Mouse (Mus musculus) cortical plate, adult 2 months (tissue): ENCODE measurements at regions not wholly inside any gene's neighbourhood (a gene's known extent, or its start where the extent isn't known, plus 50 kb on each side); places are given as distances from the start of the nearest gene placed in this dataset.

Source experiments
- H3K27ac ChIP-seq: fragments of 200-500 bp; 2 replicates; pipeline ENCODE4 v1.5.1; 2012; ENCODE audit warnings: low read length, control low read depth, inconsistent platforms; ENCODE audit not compliant: insufficient read depth
- H3K4me1 ChIP-seq: fragments of 200-500 bp; 2 replicates; pipeline ENCODE4 v1.6.1; 2011; ENCODE audit warnings: low read length; ENCODE audit not compliant: control insufficient read depth, insufficient read depth
- H3K4me3 ChIP-seq: fragments of 200-500 bp; 2 replicates; pipeline ENCODE4 v1.5.1; 2011; ENCODE audit warnings: mild to moderate bottlenecking, low read length, control low read depth; ENCODE audit not compliant: insufficient read depth
- CTCF ChIP-seq: fragments of 200-500 bp; IDR thresholded peaks from 2 replicates; pipeline ENCODE4 v1.5.1; 2011; ENCODE audit warnings: mild to moderate bottlenecking, control low read depth, low read length; ENCODE audit not compliant: insufficient read depth; ENCODE audit errors: extremely low read depth
- POLR2A ChIP-seq: fragments of 200-500 bp; IDR thresholded peaks from 2 replicates; pipeline ENCODE4 v1.6.1; 2011; ENCODE audit warnings: mild to moderate bottlenecking, low read length, control low read depth; ENCODE audit not compliant: insufficient read depth; ENCODE audit errors: extremely low read depth

DNA sequence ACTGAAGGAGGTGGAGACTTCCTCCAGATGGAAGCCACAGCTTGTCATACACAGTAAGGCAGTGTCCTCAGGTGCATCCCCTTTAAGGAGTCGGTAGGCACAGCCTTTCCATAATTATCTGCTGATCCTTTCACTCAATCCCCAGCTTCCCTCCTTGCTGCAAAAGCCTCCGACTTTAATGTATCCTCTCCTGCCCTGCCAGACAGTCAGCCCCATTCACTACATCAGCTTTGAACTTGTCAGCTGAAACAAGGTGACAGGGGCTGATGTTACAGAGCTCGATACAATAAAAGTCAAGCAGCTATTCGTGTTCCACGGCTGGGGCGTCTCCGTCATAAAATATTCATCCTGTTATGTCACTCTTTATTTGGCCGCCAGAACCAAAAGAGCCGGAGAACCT is 402.8 kb downstream of the Cbln4 start:
- no peak for TF ChIP-seq POLR2A
- no peak for TF ChIP-seq CTCF
- Histone ChIP-seq H3K4me1 (no peaks in the 10 kb centered on the region), H3K4me3 (no peak overlapping the region), H3K27ac (no peak overlapping the region)

DNA sequence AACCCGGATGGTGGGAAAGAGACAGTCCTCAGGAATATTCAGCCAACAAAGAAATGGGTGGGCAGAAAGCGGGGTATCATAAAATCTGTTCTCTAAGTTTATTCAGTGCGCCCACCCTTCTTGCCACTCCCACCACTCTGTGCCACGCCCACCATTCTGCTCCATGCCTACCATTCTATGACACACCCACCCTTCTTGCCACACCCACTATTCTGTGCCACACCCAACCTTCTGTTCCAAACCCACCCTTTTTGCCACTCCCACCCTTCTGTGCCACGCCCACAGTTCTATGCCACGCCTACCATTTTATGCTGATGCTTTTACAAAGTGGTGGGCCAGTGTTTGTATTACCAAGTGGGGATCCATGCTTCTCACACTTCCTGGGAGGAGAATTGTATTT is 404.3 kb downstream of the Cbln4 start:
- Histone ChIP-seq H3K4me3 (no peak overlapping the region), H3K4me1 (no peaks in the 10 kb centered on the region), H3K27ac (no peak overlapping the region)
- TF ChIP-seq CTCF (no peak), POLR2A (no peak)

- Histone ChIP-seq H3K4me3 (no peak overlapping the region), H3K4me1 (no peaks in the 10 kb centered on the region), H3K27ac (no peak overlapping the region)
- TF ChIP-seq POLR2A (no peak), CTCF (no peak)
These were observed 406.4 kb downstream of the Cbln4 start for GRCm38 (mm10) chr2:171636837-171637236.

DNA sequence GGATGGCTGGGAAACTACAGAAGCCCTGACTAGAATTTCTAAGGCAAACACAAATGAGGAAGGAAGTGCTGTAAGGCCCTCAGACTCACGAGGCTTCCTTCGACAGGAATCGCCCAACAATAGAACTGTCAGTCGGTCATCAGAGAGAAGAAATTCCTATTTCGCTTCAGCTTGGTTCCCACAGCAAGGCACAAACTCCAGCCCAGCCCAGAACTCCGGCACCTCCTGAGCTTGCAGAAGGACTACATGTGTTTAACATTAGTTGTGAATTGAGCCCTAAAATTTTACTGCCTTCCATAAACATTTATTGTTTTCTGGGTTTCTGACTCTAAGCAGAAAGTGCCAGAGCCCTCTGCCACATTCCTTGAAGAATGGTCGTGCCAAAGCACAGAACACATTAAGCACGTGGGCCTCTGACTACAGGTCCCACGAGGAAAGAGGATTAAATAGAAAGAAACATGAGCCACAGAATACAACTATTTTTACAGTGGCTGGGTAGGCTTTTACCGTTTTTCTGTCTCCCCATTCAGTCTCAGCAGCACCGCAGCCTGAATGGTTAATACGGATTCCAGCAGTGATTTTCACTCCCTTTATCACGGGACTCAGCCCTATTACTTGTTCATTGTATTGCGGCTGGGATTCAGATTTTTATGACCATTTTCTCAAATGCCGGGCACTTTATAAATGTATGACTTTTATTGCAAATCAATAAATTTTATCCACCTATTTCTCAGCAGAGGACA is 409.7 kb downstream of the Cbln4 start:
- TF ChIP-seq CTCF, result no peak
- no peak for TF ChIP-seq POLR2A
- Histone ChIP-seq H3K27ac (no peak overlapping the region), H3K4me1 (no peaks in the 10 kb centered on the region), H3K4me3 (no peak overlapping the region)

- no peak for TF ChIP-seq CTCF
- Histone ChIP-seq H3K27ac (no peak overlapping the region), H3K4me1 (no peaks in the 10 kb centered on the region), H3K4me3 (no peak overlapping the region)
These were observed 413.1 kb downstream of the Cbln4 start for GRCm38 (mm10) chr2:171630101-171630715.

GRCm38 (mm10) chr2:171628182-171628850 is 414.9 kb downstream of the Cbln4 start:
- TF ChIP-seq CTCF, result no peak
- TF ChIP-seq POLR2A, result no peak
- H3K4me1 ChIP-seq, result no peaks in the 10 kb centered on the region
- no peak overlapping the region for H3K27ac ChIP-seq
- H3K4me3 ChIP-seq, result no peak overlapping the region

- no peak for TF ChIP-seq CTCF
- no peak for TF ChIP-seq POLR2A
These were observed 422.6 kb downstream of the Cbln4 start for GRCm38 (mm10) chr2:171620668-171621067.

GRCm38 (mm10) chr2:171620253-171620652 is 423.0 kb downstream of the Cbln4 start:
- Histone ChIP-seq H3K4me1 (no peaks in the 10 kb centered on the region), H3K4me3 (no peak overlapping the region), H3K27ac (no peak overlapping the region)
- TF ChIP-seq CTCF (no peak), POLR2A (no peak)

More at GRCm38 (mm10) chr2:171620668-171621067, 422.6 kb downstream of the Cbln4 start:
- H3K27ac ChIP-seq, result no peak overlapping the region
- H3K4me1 ChIP-seq, result no peaks in the 10 kb centered on the region
- no peak overlapping the region for H3K4me3 ChIP-seq

DNA sequence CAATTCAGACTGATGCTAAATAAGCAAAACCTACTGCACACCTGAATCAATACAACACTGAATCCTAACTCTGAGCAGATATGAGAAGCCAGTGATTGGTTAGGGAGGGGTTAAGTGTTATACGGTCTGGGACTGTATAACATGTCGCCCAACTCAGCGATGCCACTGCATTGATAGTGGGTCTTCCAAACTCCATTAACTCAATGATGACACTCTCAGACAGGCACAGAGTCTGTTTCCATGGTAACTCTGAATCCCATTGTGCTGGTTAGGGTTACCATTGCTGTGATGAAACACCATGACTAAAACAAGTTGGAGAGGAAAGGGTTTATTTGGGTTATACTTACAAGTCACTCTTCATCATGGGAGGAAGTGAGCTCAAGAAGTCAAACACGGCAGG is 424.5 kb downstream of the Cbln4 start:
- H3K4me1 ChIP-seq, result no peaks in the 10 kb centered on the region
- H3K27ac ChIP-seq, result no peak overlapping the region
- no peak overlapping the region for H3K4me3 ChIP-seq
- no peak for TF ChIP-seq POLR2A
- no peak for TF ChIP-seq CTCF

DNA sequence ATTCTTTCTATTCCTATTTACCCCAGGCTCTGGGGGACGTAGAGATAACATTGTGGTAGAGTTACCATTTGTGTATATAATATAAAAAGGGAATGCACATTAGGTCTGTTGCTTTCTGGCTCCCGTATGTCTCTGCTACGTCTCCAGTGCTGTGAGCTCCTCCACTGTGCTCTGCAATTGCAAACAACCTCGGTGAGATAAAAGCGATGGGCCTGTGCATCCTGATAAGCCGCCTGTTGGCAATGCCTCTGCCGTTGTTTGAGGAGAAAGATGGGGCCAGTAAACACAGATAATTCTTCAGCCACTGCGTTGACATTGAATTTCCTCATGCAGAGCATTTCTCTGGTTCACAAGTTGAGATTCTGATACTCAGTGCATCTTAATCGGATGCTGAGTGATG is 424.9 kb downstream of the Cbln4 start:
- no peak overlapping the region for H3K4me3 ChIP-seq
- TF ChIP-seq POLR2A (no peak), CTCF (no peak)
- no peak overlapping the region for H3K27ac ChIP-seq
- no peaks in the 10 kb centered on the region for H3K4me1 ChIP-seq
